Mouse (Mus musculus) urinary bladder, postnatal 36 days (tissue): ENCODE data around the gene Sox12.
"Not testable (repeated sequence)": the region's sequence is repeated elsewhere in the genome, so short reads cannot be mapped to it uniquely, and the experiment has no call there.

ENCODE experiments used
- DNase-seq, 2 experiments: peaks; one replicate each; pipeline ENCODE4 v3.0.0; 2022; ENCODE audit warnings: low spot score in 2 of 2, mixed read lengths in 1 of 2

Gene Sox12

GRCm38 (mm10) chr2:152358977-152359376 lies 38.9 kb downstream of the Sox12 start:
- DNase-seq = not testable (repeated sequence)

GRCm38 (mm10) chr2:152357254-152357653 lies 40.6 kb downstream of the Sox12 start:
- DNase-seq = no peak

- DNase-seq = peak in 1 of 2 experiments; percentile 61
Measured at GRCm38 (mm10) chr2:152349842-152350540, 47.9 kb downstream of the Sox12 start.

GRCm38 (mm10) chr2:152349205-152349604 lies 48.7 kb downstream of the Sox12 start:
- DNase-seq = no peak

GRCm38 (mm10) chr2:152347722-152348121 lies 50.1 kb downstream of the Sox12 start:
- no peak for DNase-seq

GRCm38 (mm10) chr2:152346776-152347465 lies 50.9 kb downstream of the Sox12 start:
- no peak for DNase-seq

- no peak for DNase-seq
Measured at GRCm38 (mm10) chr2:152345393-152345792, 52.5 kb downstream of the Sox12 start.

GRCm38 (mm10) chr2:152344909-152345308 lies 53.0 kb downstream of the Sox12 start:
- no peak for DNase-seq

GRCm38 (mm10) chr2:152344361-152344760 lies 53.5 kb downstream of the Sox12 start:
- no peak for DNase-seq
